Mouse (Mus musculus) intestine, postnatal 0 days (tissue): ENCODE data around the gene Cd37. TPM values are rescaled to one million over a fixed set of nuclear protein-coding genes. Genes with fewer than 3 reads are reported as not detected.

Experiments
- ATAC-seq: fragments of 200-750 bp; cut with Nextera tagmentation; 2 replicates; pipeline ENCODE4 v1.8.0; 2017; ENCODE audit warnings: mild to moderate bottlenecking, moderate TSS enrichment, moderate library complexity
- H3K27ac ChIP-seq: fragments of 300-500 bp; sonication (generic); 2 replicates; pipeline ENCODE4 v1.5.1; 2014; ENCODE audit warnings: mild to moderate bottlenecking, low read depth, low read length, moderate library complexity
- H3K27me3 ChIP-seq: fragments of 300-500 bp; sonication (generic); replicated peaks from 2 replicates; pipeline ENCODE4 v1.6.1; 2014; ENCODE audit warnings: low read length, mixed read lengths; ENCODE audit not compliant: control insufficient read depth, insufficient read depth
- H3K36me3 ChIP-seq: fragments of 300-500 bp; sonication (generic); 2 replicates; pipeline ENCODE4 v1.6.1; 2014; ENCODE audit warnings: mild to moderate bottlenecking, moderate library complexity; ENCODE audit not compliant: control insufficient read depth, insufficient read depth
- H3K4me1 ChIP-seq: fragments of 300-500 bp; sonication (generic); replicated peaks from 2 replicates; pipeline ENCODE4 v1.6.1; 2014; ENCODE audit warnings: antibody characterized with exemption, low read length, mixed read lengths; ENCODE audit not compliant: control insufficient read depth, insufficient read depth
- H3K4me2 ChIP-seq: fragments of 300-500 bp; sonication (generic); replicated peaks from 2 replicates; pipeline ENCODE4 v1.6.1; 2014; ENCODE audit warnings: low read depth, mild to moderate bottlenecking, moderate library complexity
- H3K4me3 ChIP-seq: fragments of 300-500 bp; sonication (generic); 2 replicates; pipeline ENCODE4 v1.5.1; 2014; ENCODE audit warnings: low read depth, low read length
- H3K9ac ChIP-seq: fragments of 300-500 bp; sonication (generic); 2 replicates; pipeline ENCODE4 v1.6.1; 2014; ENCODE audit warnings: mild to moderate bottlenecking, low read depth, low read length
- H3K9me3 ChIP-seq: fragments of 300-500 bp; sonication (generic); 2 replicates; pipeline ENCODE4 v1.6.1; 2016; ENCODE audit warnings: mixed run types; ENCODE audit not compliant: control insufficient read depth
- CTCF ChIP-seq: sonication (generic); IDR thresholded peaks from 2 replicates; pipeline ENCODE4 v1.5.1; 2016; ENCODE audit warnings: low read depth, mild to moderate bottlenecking, control low read depth, antibody characterized with exemption, moderate library complexity
- WGBS: fragments of 180-500 bp; shearing (Covaris S2); extraction: QIAGEN DNeasy Blood & Tissue Kit; methylation state at CpG from one replicate; pipeline ENCODE4 v1.1.7; 2014; 5-methylcytosine and 5-hydroxymethylcytosine counted together
- polyA plus RNA-seq: library from polyadenylated mRNA; unstranded; fragments of >200 nt; fragmentation: Nextera tagmentation; extraction: Ambion mirVana; gene quantifications from 2 replicates; pipeline ENCODE4 v1.2.1, GENCODE M21; 2015

The Cd37 gene
- polyA plus RNA-seq, 1 experiment from 2014 or later: 2.3 TPM

GRCm38 (mm10) chr7:45211851-45212251 lies 27.1 kb downstream of the Cd37 start, which contains the start of gene Dkkl1:
Gene Dkkl1 (minus strand): TSS chr7:45212147.
- no peak within 1 kb of the TSS for H3K9ac ChIP-seq
- no peak for TF ChIP-seq CTCF

GRCm38 (mm10) chr7:45211070-45211469 lies 27.8 kb downstream of the Cd37 start:
- Histone ChIP-seq H3K4me3 (no peak overlapping the region), H3K36me3 (no peaks in the 10 kb centered on the region), H3K4me2 (no peak overlapping the region), H3K27me3 (peaks cover 27% of the 10 kb centered on the region), H3K4me1 (peaks cover 9% of the 10 kb centered on the region), H3K9ac (no peak overlapping the region), H3K9me3 (no peaks in the 10 kb centered on the region), H3K27ac (no peak overlapping the region)
- 56% methylated on average over 10 of the region's 10 CpGs for WGBS
- no peak for ATAC-seq
- no peak for TF ChIP-seq CTCF

More at GRCm38 (mm10) chr7:45211851-45212251, 27.1 kb downstream of the Cd37 start, which contains the start of gene Dkkl1:
- no peak within 1 kb of the TSS for H3K27ac ChIP-seq
- ATAC-seq: 0 out of 2 replicates have a peak, but pooled peaks have one; percentile 34
- no peaks in the 10 kb centered on the region for H3K9me3 ChIP-seq
- no peaks in the 10 kb centered on the region for H3K36me3 ChIP-seq
- peak within 1 kb of the TSS; percentile 24; the same call in 1 of the 2 replicates for H3K4me2 ChIP-seq
- 2% methylated on average over 17 of the region's 17 CpGs for WGBS
- H3K4me3 ChIP-seq: peak within 1 kb of the TSS; percentile 14
- peaks cover 9% of the 10 kb centered on the region for H3K4me1 ChIP-seq
- peaks cover 27% of the 10 kb centered on the region for H3K27me3 ChIP-seq

GRCm38 (mm10) chr7:45208260-45208659 lies 30.7 kb downstream of the Cd37 start:
- no peak overlapping the region for H3K9ac ChIP-seq
- H3K4me2 ChIP-seq: no peak overlapping the region
- H3K9me3 ChIP-seq: no peaks in the 10 kb centered on the region
- no peak for ATAC-seq
- TF ChIP-seq CTCF: peak; percentile 27
- H3K27ac ChIP-seq: no peak overlapping the region
- peaks cover 31% of the 10 kb centered on the region for H3K27me3 ChIP-seq
- H3K36me3 ChIP-seq: no peaks in the 10 kb centered on the region
- peaks cover 9% of the 10 kb centered on the region for H3K4me1 ChIP-seq
- H3K4me3 ChIP-seq: no peak overlapping the region
- WGBS: 80% methylated on average over 6 of the region's 6 CpGs

GRCm38 (mm10) chr7:45204380-45205143 lies 34.4 kb downstream of the Cd37 start, which contains the start of gene Ccdc155:
Gene Ccdc155 (minus strand): TSS chr7:45204892.
- WGBS: 7% methylated on average over 44 of the region's 44 CpGs
- no peaks in the 10 kb centered on the region for H3K9me3 ChIP-seq
- peak within 1 kb of the TSS; percentile 39 for H3K4me3 ChIP-seq
- no peaks in the 10 kb centered on the region for H3K4me1 ChIP-seq
- no peak within 1 kb of the TSS for H3K9ac ChIP-seq
- no peaks in the 10 kb centered on the region for H3K36me3 ChIP-seq
- H3K27ac ChIP-seq: no peak within 1 kb of the TSS
- H3K4me2 ChIP-seq: peak within 1 kb of the TSS; percentile 64
- no peak for TF ChIP-seq CTCF
- peak; percentile 73 for ATAC-seq
- 0 out of 2 replicates have a peak, but pooled peaks cover 6% of the 10 kb centered on the region for H3K27me3 ChIP-seq

GRCm38 (mm10) chr7:45202654-45203053 lies 36.3 kb downstream of the Cd37 start:
- no peak overlapping the region for H3K27ac ChIP-seq

GRCm38 (mm10) chr7:45198961-45199360 lies 40.0 kb downstream of the Cd37 start:
- no peak overlapping the region for H3K4me3 ChIP-seq
- no peak overlapping the region for H3K27ac ChIP-seq
- no peaks in the 10 kb centered on the region for H3K4me1 ChIP-seq
- H3K27me3 ChIP-seq: peaks cover 9% of the 10 kb centered on the region; the same call in 1 of the 2 replicates
- H3K9me3 ChIP-seq: no peaks in the 10 kb centered on the region
- H3K9ac ChIP-seq: no peak overlapping the region
- no peak for ATAC-seq
- no peak for TF ChIP-seq CTCF
- 75% methylated on average over 11 of the region's 11 CpGs for WGBS
- H3K4me2 ChIP-seq: no peak overlapping the region
- H3K36me3 ChIP-seq: no peaks in the 10 kb centered on the region

More at GRCm38 (mm10) chr7:45202654-45203053, 36.3 kb downstream of the Cd37 start:
- no peaks in the 10 kb centered on the region for H3K36me3 ChIP-seq
- H3K9ac ChIP-seq: no peak overlapping the region
- no peak overlapping the region for H3K4me2 ChIP-seq
- ATAC-seq: no peak
- no peaks in the 10 kb centered on the region for H3K9me3 ChIP-seq
- whole genome bisulfite sequencing: 41% methylated on average over 10 of the region's 10 CpGs
- TF ChIP-seq CTCF: no peak
- no peaks in the 10 kb centered on the region for H3K4me1 ChIP-seq
- no peak overlapping the region for H3K4me3 ChIP-seq
- H3K27me3 ChIP-seq: peaks cover 8% of the 10 kb centered on the region; the same call in 1 of the 2 replicates
